Mouse (Mus musculus) cerebellum, adult 11 months (tissue): ENCODE results near the gene Cnot3.
"Not testable (repeated sequence)": the region's sequence is repeated elsewhere in the genome, so short reads cannot be mapped to it uniquely, and the experiment has no call there.

Experiments
- DNase-seq: peaks from one replicate; pipeline ENCODE4 v3.0.0; 2022

Gene Cnot3

GRCm38 (mm10) chr7:3644672-3645487, at the start of gene Cnot3:
Cnot3 (plus strand) TSS chr7:3645268.
- DNase-seq = peak; percentile 99

GRCm38 (mm10) chr7:3597755-3598154, 47.3 kb upstream of the Cnot3 start:
- DNase-seq = not testable (repeated sequence)

GRCm38 (mm10) chr7:3601119-3601518, 43.9 kb upstream of the Cnot3 start:
- DNase-seq = no peak

GRCm38 (mm10) chr7:3606798-3607197, 38.3 kb upstream of the Cnot3 start:
- DNase-seq = no peak

GRCm38 (mm10) chr7:3607391-3607790, 37.7 kb upstream of the Cnot3 start:
- DNase-seq = no peak

- DNase-seq = no peak
Measured at GRCm38 (mm10) chr7:3608668-3609067, 36.4 kb upstream of the Cnot3 start.

GRCm38 (mm10) chr7:3609082-3609481, 36.0 kb upstream of the Cnot3 start:
- DNase-seq = no peak

- DNase-seq = no peak
Measured at GRCm38 (mm10) chr7:3610437-3610836, 34.6 kb upstream of the Cnot3 start.

- DNase-seq = no peak
Measured at GRCm38 (mm10) chr7:3611006-3611405, 34.1 kb upstream of the Cnot3 start.

- no peak for DNase-seq
Measured at GRCm38 (mm10) chr7:3614021-3614420, 31.0 kb upstream of the Cnot3 start.

- DNase-seq = no peak
Measured at GRCm38 (mm10) chr7:3616057-3616388, 29.0 kb upstream of the Cnot3 start, which contains the start of gene Oscar. Oscar (minus strand) TSS chr7:3616157.

- no peak for DNase-seq
Measured at GRCm38 (mm10) chr7:3616389-3617241, 28.5 kb upstream of the Cnot3 start.

- peak; percentile 85 for DNase-seq
Measured at GRCm38 (mm10) chr7:3617242-3617995, 27.6 kb upstream of the Cnot3 start, which contains the start of gene Ndufa3. Ndufa3 (plus strand) TSS chr7:3617373.

GRCm38 (mm10) chr7:3629030-3629429, 16.0 kb upstream of the Cnot3 start:
- no peak for DNase-seq

GRCm38 (mm10) chr7:3629543-3630477, 15.3 kb upstream of the Cnot3 start, which contains the start of the genes Tfpt and Prpf31:
Tfpt (minus strand) TSS chr7:3629929.
Prpf31 (plus strand) TSS chr7:3629985.
- peak; percentile 89 for DNase-seq

- DNase-seq = no peak
Measured at GRCm38 (mm10) chr7:3630478-3630815, 14.6 kb upstream of the Cnot3 start.

GRCm38 (mm10) chr7:3643412-3643811, 1.7 kb upstream of the Cnot3 start:
- no peak for DNase-seq

GRCm38 (mm10) chr7:3643843-3644242, 1.2 kb upstream of the Cnot3 start:
- no peak for DNase-seq

- no peak for DNase-seq
Measured at GRCm38 (mm10) chr7:3644348-3644671, 758 bp upstream of the Cnot3 start.

GRCm38 (mm10) chr7:3645488-3646025, 489 bp downstream of the Cnot3 start:
- no peak for DNase-seq

GRCm38 (mm10) chr7:3646188-3646587, 1.1 kb downstream of the Cnot3 start:
- DNase-seq = no peak

GRCm38 (mm10) chr7:3646641-3647040, 1.6 kb downstream of the Cnot3 start:
- no peak for DNase-seq
